Mouse (Mus musculus) cerebellum, adult 2 months (tissue): Measurements from ENCODE around the gene Afap1.

Source experiments
- CTCF ChIP-seq: fragments of 200-500 bp; IDR thresholded peaks from 2 replicates; pipeline ENCODE4 v1.5.1; 2011; ENCODE audit warnings: low read depth, mild to moderate bottlenecking, control low read depth, low read length, moderate library complexity, borderline replicate concordance; ENCODE audit not compliant: insufficient read depth
- POLR2A ChIP-seq: fragments of 200-500 bp; IDR thresholded peaks from 2 replicates; pipeline ENCODE4 v1.6.1; 2011; ENCODE audit warnings: low read length, control low read depth, borderline replicate concordance; ENCODE audit not compliant: insufficient read depth

- TF ChIP-seq POLR2A: no peak
- TF ChIP-seq CTCF: no peak
Measured at GRCm38 (mm10) chr5:35903456-35903855, 10.3 kb downstream of the Afap1 start.
